ENCODE assay signal across 10 mouse cellular contexts in genomic region chr15:93596991-93597390, GRCm38 (mm10). TPM values are rescaled to one million over a fixed set of nuclear protein-coding genes. Genes with fewer than 3 reads are reported as not detected.
DNase-seq lines count a peak whose midpoint lies in the region; ATAC-seq and TF ChIP-seq lines count a peak whose summit lies in the region.
"Had no signal": no experiment of that assay in that cellular context is flagged by ENCODE, and none has a peak within 500 bp of the region (broad histone marks: within the 10 kb centered on the region; RNA-seq: fewer than 3 reads in every experiment).

No protein-coding gene starts in this region.

- no peak overlapping the region for H3K4me3 ChIP-seq in forebrain, postnatal 0 days (ENCODE audit: low read depth, low read length)
- H3K4me3 ChIP-seq in forebrain, embryonic 14.5 days (ENCODE audit: low read depth, low read length) = no peak overlapping the region
- H3K4me3 ChIP-seq in liver, adult 2 months (ENCODE audit: insufficient read depth, low read depth, low read length) = peak overlapping the region; percentile 22; the same call in 1 of the 2 replicates
- H3K4me3 ChIP-seq in intestine, embryonic 14.5 days (ENCODE audit: low read depth, low read length) = peak overlapping the region; percentile 91
- no peak overlapping the region; the same call in 1 of the 2 replicates for H3K4me3 ChIP-seq in neural tube, embryonic 14.5 days (ENCODE audit: low read depth, low read length)

- peak overlapping the region; percentile 90; the same call in 1 of the 2 replicates for H3K4me2 ChIP-seq in forebrain, postnatal 0 days (ENCODE audit: low read depth)
- H3K4me2 ChIP-seq in forebrain, embryonic 14.5 days (ENCODE audit: low read length) = no peak overlapping the region; the same call in 1 of the 2 replicates
- H3K4me2 ChIP-seq in intestine, embryonic 14.5 days (ENCODE audit: low read length) = peak overlapping the region; percentile 88
- peak overlapping the region; percentile 93; the same call in 1 of the 2 replicates for H3K4me2 ChIP-seq in neural tube, embryonic 14.5 days (ENCODE audit: low read depth, low read length)

- no peak for TF ChIP-seq POLR2A in liver, adult 2 months (IDR thresholded peaks at IDR 0.05; ENCODE audit: extremely low read depth, insufficient read depth, low read length)

- ATAC-seq in forebrain, postnatal 0 days = no peak
- ATAC-seq in forebrain, embryonic 14.5 days = no peak
- ATAC-seq in intestine, embryonic 14.5 days (replicated peaks; ENCODE audit: low FRiP score, low TSS enrichment, low read depth) = no peak
- no peak for ATAC-seq in neural tube, embryonic 14.5 days (ENCODE audit: low read depth)

- no peaks in the 10 kb centered on the region for H3K4me1 ChIP-seq in forebrain, postnatal 0 days (ENCODE audit: insufficient read depth)
- H3K4me1 ChIP-seq in forebrain, embryonic 14.5 days (ENCODE audit: control insufficient read depth, insufficient read depth, low read length) = peaks cover 11% of the 10 kb centered on the region; the same call in 1 of the 2 replicates
- H3K4me1 ChIP-seq in liver, adult 2 months (ENCODE audit: control insufficient read depth, insufficient read depth, low read length) = 0 out of 2 replicates have a peak, but pooled peaks cover 2% of the 10 kb centered on the region
- H3K4me1 ChIP-seq in intestine, embryonic 14.5 days (replicated peaks; ENCODE audit: control insufficient read depth, insufficient read depth, low read length) = peaks cover 34% of the 10 kb centered on the region
- peaks cover 13% of the 10 kb centered on the region for H3K4me1 ChIP-seq in neural tube, embryonic 14.5 days (ENCODE audit: control insufficient read depth, insufficient read depth, low read length)

- no peaks in the 10 kb centered on the region for H3K79me2 ChIP-seq in liver, adult 2 months (ENCODE audit: control insufficient read depth, insufficient read depth, low read length)

- H3K9me3 ChIP-seq in forebrain, postnatal 0 days (ENCODE audit: low read length) = no peaks in the 10 kb centered on the region
- no peaks in the 10 kb centered on the region for H3K9me3 ChIP-seq in forebrain, embryonic 14.5 days (replicated peaks; ENCODE audit: control insufficient read depth, low read length)
- H3K9me3 ChIP-seq in intestine, embryonic 14.5 days (ENCODE audit: control insufficient read depth, low read length) = no peaks in the 10 kb centered on the region
- no peaks in the 10 kb centered on the region for H3K9me3 ChIP-seq in neural tube, embryonic 14.5 days (ENCODE audit: control insufficient read depth, low read length)
- H3K9me3 ChIP-seq: forebrain, embryonic 13.5 days; midbrain, embryonic 10.5 days had no signal

- no peak overlapping the region for H3K9ac ChIP-seq in forebrain, postnatal 0 days
- H3K9ac ChIP-seq in forebrain, embryonic 14.5 days (ENCODE audit: low read length) = no peak overlapping the region
- H3K9ac ChIP-seq in liver, adult 2 months (ENCODE audit: low read depth, low read length) = no peak overlapping the region; the same call in 1 of the 2 replicates
- no peak overlapping the region for H3K9ac ChIP-seq in intestine, embryonic 14.5 days (ENCODE audit: low read length)
- H3K9ac ChIP-seq in neural tube, embryonic 14.5 days (replicated peaks; ENCODE audit: low read depth, low read length) = no peak overlapping the region

- no peak for TF ChIP-seq CTCF in forebrain, postnatal 0 days (IDR thresholded peaks at IDR 0.05; ENCODE audit: low read depth)
- no peak for TF ChIP-seq CTCF in liver, adult 2 months (IDR thresholded peaks at IDR 0.05; ENCODE audit: low read depth, low read length)

- DNase-seq in forebrain, postnatal 0 days = no peak
- DNase-seq in forebrain, embryonic 14.5 days (ENCODE audit: low spot score) = no peak
- DNase-seq in liver, adult 2 months (ENCODE audit: extremely low read depth, low read depth, low spot score) = no peak
- DNase-seq in liver = no peak
- no peak for DNase-seq in intestine, embryonic 14.5 days (ENCODE audit: low spot score)
- DNase-seq in thymus, postnatal 14 days = no peak
- no peak for DNase-seq in urinary bladder, postnatal 36 days (ENCODE audit: low spot score in 2 of 2)

- H3K36me3 ChIP-seq in forebrain, postnatal 0 days (ENCODE audit: insufficient read depth) = no peaks in the 10 kb centered on the region
- no peaks in the 10 kb centered on the region for H3K36me3 ChIP-seq in forebrain, embryonic 14.5 days (ENCODE audit: control insufficient read depth, insufficient read depth, low read length)
- H3K36me3 ChIP-seq in liver, adult 2 months (ENCODE audit: control insufficient read depth, insufficient read depth, low read length) = no peaks in the 10 kb centered on the region
- no peaks in the 10 kb centered on the region for H3K36me3 ChIP-seq in intestine, embryonic 14.5 days (ENCODE audit: control insufficient read depth, insufficient read depth, low read length)
- H3K36me3 ChIP-seq in neural tube, embryonic 14.5 days (ENCODE audit: control insufficient read depth, insufficient read depth, low read length) = no peaks in the 10 kb centered on the region
- H3K36me3 ChIP-seq: midbrain, embryonic 10.5 days had no signal

- 62% methylated on average over 11 of the region's 11 CpGs for WGBS in forebrain, postnatal 0 days
- WGBS in forebrain, embryonic 14.5 days = 69% methylated on average over 11 of the region's 11 CpGs
- WGBS in liver, adult 2 months = 62% methylated on average over 11 of the region's 11 CpGs
- 63% methylated on average over 11 of the region's 11 CpGs for WGBS in intestine, embryonic 14.5 days
- 73% methylated on average over 11 of the region's 11 CpGs for whole genome bisulfite sequencing in neural tube, embryonic 14.5 days

- no peak overlapping the region for H3K27ac ChIP-seq in forebrain, postnatal 0 days (ENCODE audit: low read depth, low read length)
- H3K27ac ChIP-seq in forebrain, embryonic 14.5 days (ENCODE audit: low read depth, low read length) = no peak overlapping the region
- no peak overlapping the region for H3K27ac ChIP-seq in liver, adult 2 months (replicated peaks; ENCODE audit: insufficient read depth, low read depth, low read length)
- H3K27ac ChIP-seq in intestine, embryonic 14.5 days (ENCODE audit: low read depth) = no peak overlapping the region
- no peak overlapping the region for H3K27ac ChIP-seq in neural tube, embryonic 14.5 days (ENCODE audit: low read depth, low read length)
- H3K27ac ChIP-seq: forebrain, embryonic 13.5 days had no signal

- H3K27me3 ChIP-seq in forebrain, postnatal 0 days (ENCODE audit: insufficient read depth, low read length) = peaks cover 4% of the 10 kb centered on the region; the same call in 1 of the 2 replicates
- no peaks in the 10 kb centered on the region for H3K27me3 ChIP-seq in forebrain, embryonic 14.5 days (replicated peaks; ENCODE audit: control insufficient read depth, insufficient read depth, low read length)
- H3K27me3 ChIP-seq in liver, adult 2 months (ENCODE audit: control insufficient read depth, insufficient read depth, low read length) = no peaks in the 10 kb centered on the region
- no peaks in the 10 kb centered on the region for H3K27me3 ChIP-seq in intestine, embryonic 14.5 days (replicated peaks; ENCODE audit: control insufficient read depth, insufficient read depth, low read length)
- no peaks in the 10 kb centered on the region for H3K27me3 ChIP-seq in neural tube, embryonic 14.5 days (ENCODE audit: control insufficient read depth, insufficient read depth, low read length)
- H3K27me3 ChIP-seq: forebrain, embryonic 13.5 days had no signal

RNA-seq across cellular contexts. Expression of gene Prickle1, which starts 1.3 kb away (rescaled TPM):
- 15.1 and 16.3 TPM in 2 replicates for total RNA-seq in forebrain, postnatal 0 days (2014; rRNA removed)
- polyA plus RNA-seq in forebrain, postnatal 0 days (2015; fragmentation: Nextera tagmentation; extraction: Ambion mirVana) = 15.4 and 15.6 TPM in 2 replicates
- polyA plus RNA-seq in forebrain, embryonic 14.5 days (2014; fragmentation: Nextera tagmentation; extraction: Ambion mirVana) = 11.0 and 15.6 TPM in 2 replicates
- total RNA-seq in liver, adult 2 months (2014; rRNA removed) = 1.9 and 2.6 TPM in 2 replicates
- polyA plus RNA-seq in liver, adult 2 months (2012; rRNA removed) = 1.2 and 1.5 TPM in 2 replicates
- polyA plus RNA-seq in intestine, embryonic 14.5 days (2014; fragmentation: Nextera tagmentation; extraction: Ambion mirVana) = 31.0 and 33.4 TPM in 2 replicates
- 26.9 and 27.3 TPM in 2 replicates for polyA plus RNA-seq in neural tube, embryonic 14.5 days (2014; fragmentation: Nextera tagmentation; extraction: Ambion mirVana)

Comparison
In these comparisons a context has a peak if more than half of its experiments do, and no peak if none do; other contexts are left out.
1. H3K4me3 ChIP-seq: peak in liver, adult 2 months (single experiment) and intestine, embryonic 14.5 days (single experiment); none in forebrain, postnatal 0 days (single experiment), forebrain, embryonic 14.5 days (single experiment) and neural tube, embryonic 14.5 days (single experiment).